Mouse (Mus musculus) heart, adult 2 months (tissue): ENCODE results near the gene Vezt. TPM values are rescaled to one million over a fixed set of nuclear protein-coding genes. Genes with fewer than 3 reads are reported as not detected.

Experiments
- DNase-seq, 2 experiments: peaks; one replicate each; pipeline ENCODE4 v3.0.0; 2021
- H3K27ac ChIP-seq: fragments of 200-600 bp; 2 replicates; pipeline ENCODE4 v1.8.1; 2022
- H3K27me3 ChIP-seq: fragments of 200-500 bp; 2 replicates; pipeline ENCODE4 v1.6.1; 2012; ENCODE audit warnings: mild to moderate bottlenecking, low read length, inconsistent platforms, mixed read lengths; ENCODE audit not compliant: control insufficient read depth, insufficient read depth
- H3K36me3 ChIP-seq: fragments of 200-500 bp; 2 replicates; pipeline ENCODE4 v1.6.1; 2012; ENCODE audit warnings: low read length, inconsistent platforms; ENCODE audit not compliant: control insufficient read depth, insufficient read depth
- H3K4me1 ChIP-seq: fragments of 200-500 bp; 2 replicates; pipeline ENCODE4 v1.6.1; 2011; ENCODE audit warnings: low read length; ENCODE audit not compliant: control insufficient read depth, insufficient read depth
- H3K4me3 ChIP-seq: fragments of 200-600 bp; 2 replicates; pipeline ENCODE4 v1.8.1; 2022
- H3K79me2 ChIP-seq: fragments of 200-500 bp; replicated peaks from 2 replicates; pipeline ENCODE4 v1.6.1; 2012; ENCODE audit warnings: mild to moderate bottlenecking, inconsistent platforms, low read length, moderate library complexity, mixed read lengths; ENCODE audit not compliant: control insufficient read depth, insufficient read depth
- H3K9ac ChIP-seq: fragments of 200-500 bp; 2 replicates; pipeline ENCODE4 v1.6.1; 2012; ENCODE audit warnings: low read depth, mild to moderate bottlenecking, control low read depth, inconsistent platforms, low read length, mixed read lengths
- CTCF ChIP-seq: fragments of 200-600 bp; IDR thresholded peaks from 2 replicates; pipeline ENCODE4 v1.8.1; 2022; ENCODE audit warnings: antibody characterized with exemption, mild to moderate bottlenecking, moderate library complexity
- EP300 ChIP-seq: fragments of 200-500 bp; IDR thresholded peaks from 2 replicates; pipeline ENCODE4 v1.6.1; 2011; ENCODE audit warnings: low read depth, low read length, control low read depth; ENCODE audit not compliant: insufficient read depth
- POLR2A ChIP-seq: fragments of 200-500 bp; IDR thresholded peaks from 2 replicates; pipeline ENCODE4 v1.6.1; 2011; ENCODE audit warnings: mild to moderate bottlenecking, low read depth, low read length, control low read depth; ENCODE audit not compliant: insufficient read depth
- WGBS: fragments of 180-500 bp; shearing (Covaris S2); methylation state at CpG from one replicate; pipeline ENCODE4 v1.1.7; 2018; 5-methylcytosine and 5-hydroxymethylcytosine counted together
- intact Hi-C: fragments of 180-260 bp; cut with DNase I; formaldehyde crosslinking; loops from one replicate; pipeline ENCODE4 v1.15.1; 2025
- polyA plus RNA-seq: library from polyadenylated mRNA; depleted of rRNA; stranded (reverse); fragments of >200 nt; gene quantifications from 2 replicates; pipeline ENCODE4 v1.2.3, GENCODE M21; 2012
- total RNA-seq, 2 experiments: library from RNA; stranded (reverse); gene quantifications; 2 replicates each; pipeline ENCODE4 v1.2.3; 2021

Gene Vezt
- total and polyA plus RNA-seq, 3 experiments = 17.4 to 45.4 (median 38.8) TPM

DNA sequence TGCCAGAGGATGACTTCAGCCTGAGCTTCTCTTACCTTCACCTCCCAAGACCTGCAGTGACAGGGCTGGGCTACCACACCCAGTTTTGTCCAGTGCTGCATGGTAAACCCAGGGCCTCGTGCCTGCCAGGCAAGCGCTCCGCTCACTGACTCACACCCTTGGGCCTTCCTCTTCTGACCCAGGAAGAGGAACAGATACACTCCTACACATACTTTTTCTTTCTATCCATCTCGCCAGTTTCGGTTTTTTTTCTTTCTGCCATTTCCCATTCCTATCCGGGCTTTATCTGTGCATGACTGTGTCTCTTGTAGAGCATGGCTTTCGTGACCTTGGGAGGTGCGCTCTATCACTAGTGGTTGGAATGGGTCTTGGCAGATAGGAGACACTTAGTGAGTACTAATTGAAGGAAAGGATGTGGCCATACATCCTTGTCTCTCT lies 24.0 kb upstream of the Vezt start:
- no peak overlapping the region for H3K9ac ChIP-seq
- H3K36me3 ChIP-seq = no peaks in the 10 kb centered on the region; the same call in 1 of the 2 replicates
- H3K27ac ChIP-seq = no peak overlapping the region
- no peaks in the 10 kb centered on the region for H3K27me3 ChIP-seq
- intact Hi-C loops = no loop called here
- WGBS = 56% methylated on average over 8 of the region's 8 CpGs
- H3K4me1 ChIP-seq = peaks cover 8% of the 10 kb centered on the region
- TF ChIP-seq POLR2A (no peak), EP300 (no peak)
- no peaks in the 10 kb centered on the region; the same call in 1 of the 2 replicates for H3K79me2 ChIP-seq
- H3K4me3 ChIP-seq = no peak overlapping the region
- peak in 1 of 2 experiments; percentile 18 for DNase-seq

DNA sequence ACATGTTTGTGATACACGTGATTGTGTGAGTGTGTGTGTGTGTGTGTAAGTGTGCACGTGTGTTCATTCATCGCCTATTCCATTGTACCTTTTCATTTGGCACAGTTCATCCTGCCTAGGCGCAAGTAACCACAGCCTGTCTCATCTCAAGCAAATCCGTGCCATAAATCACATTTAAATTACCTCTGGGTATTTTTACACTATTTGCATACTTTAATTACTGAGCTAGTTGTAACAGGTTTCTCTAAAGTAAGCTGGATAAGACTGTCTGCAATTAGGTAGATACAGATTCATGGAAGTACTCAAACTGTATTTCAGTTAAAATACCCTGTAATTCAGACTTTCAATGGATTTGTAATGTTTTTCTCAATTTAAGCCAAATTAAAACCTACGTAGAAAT lies 20.9 kb upstream of the Vezt start:
- WGBS = 91% methylated on average over 6 of the region's 6 CpGs
- no peak overlapping the region for H3K9ac ChIP-seq
- no peak overlapping the region for H3K27ac ChIP-seq
- intact Hi-C loops = no loop called here
- no peak for TF ChIP-seq CTCF
- TF ChIP-seq POLR2A = no peak
- no peak overlapping the region for H3K4me3 ChIP-seq
- no peaks in the 10 kb centered on the region; the same call in 1 of the 2 replicates for H3K79me2 ChIP-seq
- no peak for DNase-seq
- H3K4me1 ChIP-seq = peaks cover 5% of the 10 kb centered on the region
- no peaks in the 10 kb centered on the region; the same call in 1 of the 2 replicates for H3K36me3 ChIP-seq
- H3K27me3 ChIP-seq = no peaks in the 10 kb centered on the region

GRCm38 (mm10) chr10:94050736-94051135 lies 15.1 kb upstream of the Vezt start:
- Histone ChIP-seq H3K36me3 (peaks cover 5% of the 10 kb centered on the region), H3K27ac (no peak overlapping the region), H3K4me1 (peaks cover 11% of the 10 kb centered on the region), H3K4me3 (no peak overlapping the region), H3K9ac (no peak overlapping the region), H3K79me2 (no peaks in the 10 kb centered on the region), H3K27me3 (no peaks in the 10 kb centered on the region)
- WGBS = 95% methylated on average over 5 of the region's 5 CpGs
- no peak for TF ChIP-seq CTCF
- no peak for TF ChIP-seq EP300
- TF ChIP-seq POLR2A = no peak
- intact Hi-C loops = no loop called here
- no peak for DNase-seq

GRCm38 (mm10) chr10:94049121-94049520 lies 13.5 kb upstream of the Vezt start:
- H3K9ac ChIP-seq = no peak overlapping the region
- H3K4me3 ChIP-seq = no peak overlapping the region
- H3K27ac ChIP-seq = no peak overlapping the region
- H3K79me2 ChIP-seq = 0 out of 2 replicates have a peak, but pooled peaks cover 1% of the 10 kb centered on the region
- H3K27me3 ChIP-seq = no peaks in the 10 kb centered on the region
- TF ChIP-seq CTCF = no peak
- no peak for TF ChIP-seq POLR2A
- no peak for TF ChIP-seq EP300
- WGBS = 71% methylated on average over 8 of the region's 8 CpGs
- H3K36me3 ChIP-seq = peaks cover 5% of the 10 kb centered on the region
- no peak for DNase-seq
- H3K4me1 ChIP-seq = peaks cover 11% of the 10 kb centered on the region
- intact Hi-C loops = no loop called here

- no peak overlapping the region for H3K9ac ChIP-seq
- peak in 1 of 2 experiments; percentile 18 for DNase-seq
- 35% methylated on average over 10 of the region's 10 CpGs for WGBS
- peaks cover 5% of the 10 kb centered on the region for H3K36me3 ChIP-seq
- TF ChIP-seq POLR2A (no peak), CTCF (no peak), EP300 (no peak)
- intact Hi-C loops = no loop called here
- H3K4me3 ChIP-seq = no peak overlapping the region
- peak overlapping the region; percentile 49 for H3K27ac ChIP-seq
- 0 out of 2 replicates have a peak, but pooled peaks cover 1% of the 10 kb centered on the region for H3K79me2 ChIP-seq
- peaks cover 11% of the 10 kb centered on the region for H3K4me1 ChIP-seq
- no peaks in the 10 kb centered on the region for H3K27me3 ChIP-seq
These were observed 12.4 kb upstream of the Vezt start for GRCm38 (mm10) chr10:94047845-94048559.

GRCm38 (mm10) chr10:94047024-94047423 lies 11.4 kb upstream of the Vezt start:
- peaks cover 11% of the 10 kb centered on the region for H3K4me1 ChIP-seq
- 45% methylated on average over 1 of the region's 1 CpGs for WGBS
- DNase-seq = no peak
- TF ChIP-seq CTCF = no peak
- H3K36me3 ChIP-seq = peaks cover 5% of the 10 kb centered on the region
- intact Hi-C loops = no loop called here
- no peaks in the 10 kb centered on the region for H3K27me3 ChIP-seq
- H3K27ac ChIP-seq = no peak overlapping the region
- no peak overlapping the region for H3K4me3 ChIP-seq
- H3K79me2 ChIP-seq = peaks cover 3% of the 10 kb centered on the region
- H3K9ac ChIP-seq = no peak overlapping the region
